Mouse (Mus musculus): ENCODE measurements around the gene Psmd12. TPM values are rescaled to one million over a fixed set of nuclear protein-coding genes. Genes with fewer than 3 reads are reported as not detected.
A peak's percentile ranks its signal among the peaks of the same experiment; 100 is the strongest.
"Not testable (repeated sequence)": the region's sequence is repeated elsewhere in the genome, so short reads cannot be mapped to it uniquely, and the experiment has no call there.

Gene Psmd12
- polyA plus RNA-seq, 1 experiment from 2014 or later, result 168 TPM

DNA sequence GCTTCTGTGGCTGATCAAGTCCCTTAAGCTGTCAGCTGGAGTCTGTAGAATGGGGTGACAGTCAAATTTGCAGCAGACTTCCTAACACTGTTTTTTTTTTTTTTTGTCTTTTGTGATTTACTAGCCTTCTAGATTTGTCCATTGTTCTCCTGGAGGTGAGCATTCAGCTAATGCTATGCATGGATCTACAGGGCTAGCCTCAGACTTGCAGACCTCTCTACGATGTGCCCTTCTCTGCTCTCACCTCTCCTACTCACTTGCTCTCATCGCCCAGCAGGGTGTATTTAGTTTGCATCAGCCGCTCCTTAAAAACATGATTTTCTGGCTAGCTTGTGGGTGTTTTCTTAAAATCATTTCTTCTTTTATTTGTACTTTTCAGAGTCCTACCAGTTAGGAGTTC lies 5.1 kb downstream of the Psmd12 start:
- no peak overlapping the region for H3K27ac ChIP-seq
- WGBS, result 91% methylated on average over 3 of the region's 3 CpGs
- ATAC-seq, result no peak

DNA sequence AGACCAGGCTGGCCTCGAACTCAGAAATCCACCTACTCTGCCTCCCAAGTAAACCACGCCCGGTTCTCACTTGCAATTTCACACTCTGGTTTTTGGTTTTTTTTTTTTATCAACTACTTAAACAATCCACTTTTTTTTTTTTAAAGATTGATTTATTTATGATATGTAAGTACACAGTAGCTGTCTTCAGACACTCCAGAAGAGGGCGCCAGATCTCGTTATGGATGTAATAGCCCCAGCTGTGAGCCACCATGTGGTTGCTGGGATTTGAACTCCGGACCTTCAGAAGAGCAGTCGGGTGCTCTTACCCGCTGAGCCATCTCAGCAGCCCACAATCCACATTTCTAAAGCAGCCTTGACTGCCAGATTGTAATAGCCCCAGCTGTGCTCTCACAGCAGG lies 23.5 kb downstream of the Psmd12 start:
- H3K9ac ChIP-seq, result no peak overlapping the region
- H3K36me3 ChIP-seq, result peaks cover 10% of the 10 kb centered on the region; the same call in 1 of the 2 replicates
- H3K9me3 ChIP-seq, result no peaks in the 10 kb centered on the region
- no peaks in the 10 kb centered on the region for H3K4me1 ChIP-seq (replicated peaks)
- no peak overlapping the region for H3K4me3 ChIP-seq (replicated peaks)
- H3K4me2 ChIP-seq (replicated peaks), result no peak overlapping the region
- no peak for ATAC-seq
- H3K27ac ChIP-seq, result no peak overlapping the region
- 81% methylated on average over 8 of the region's 8 CpGs for WGBS
- no peaks in the 10 kb centered on the region for H3K27me3 ChIP-seq (replicated peaks)

More for the DNA sequence above, 5.1 kb downstream of the Psmd12 start:
- H3K4me1 ChIP-seq (replicated peaks), result peaks cover 13% of the 10 kb centered on the region
- no peaks in the 10 kb centered on the region for H3K27me3 ChIP-seq (replicated peaks)
- no peak overlapping the region for H3K9ac ChIP-seq
- no peak overlapping the region for H3K4me2 ChIP-seq (replicated peaks)
- peaks cover 19% of the 10 kb centered on the region for H3K36me3 ChIP-seq
- H3K9me3 ChIP-seq, result no peaks in the 10 kb centered on the region
- H3K4me3 ChIP-seq (replicated peaks), result no peak overlapping the region

DNA sequence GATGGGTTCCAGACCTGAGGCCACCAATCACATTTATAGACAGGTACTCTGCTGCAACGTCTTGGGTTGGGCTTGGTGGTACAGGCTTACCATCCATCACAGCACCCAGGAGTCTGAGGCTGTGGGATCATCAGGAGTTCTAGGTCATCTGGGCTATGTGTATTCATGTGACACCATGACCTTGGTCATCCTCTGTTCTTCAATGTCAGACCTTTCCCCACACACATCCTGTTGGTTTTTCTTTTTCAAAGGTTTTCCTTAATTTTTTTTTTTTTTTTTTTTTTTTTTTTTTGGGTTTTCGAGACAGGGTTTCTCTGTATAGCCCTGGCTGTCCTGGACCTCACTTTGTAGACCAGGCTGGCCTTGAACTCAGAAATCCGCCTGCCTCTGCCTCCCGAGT lies 25.1 kb downstream of the Psmd12 start:
- WGBS, result 88% methylated on average over 3 of the region's 4 CpGs
- not testable (repeated sequence) for ATAC-seq, H3K27ac ChIP-seq

DNA sequence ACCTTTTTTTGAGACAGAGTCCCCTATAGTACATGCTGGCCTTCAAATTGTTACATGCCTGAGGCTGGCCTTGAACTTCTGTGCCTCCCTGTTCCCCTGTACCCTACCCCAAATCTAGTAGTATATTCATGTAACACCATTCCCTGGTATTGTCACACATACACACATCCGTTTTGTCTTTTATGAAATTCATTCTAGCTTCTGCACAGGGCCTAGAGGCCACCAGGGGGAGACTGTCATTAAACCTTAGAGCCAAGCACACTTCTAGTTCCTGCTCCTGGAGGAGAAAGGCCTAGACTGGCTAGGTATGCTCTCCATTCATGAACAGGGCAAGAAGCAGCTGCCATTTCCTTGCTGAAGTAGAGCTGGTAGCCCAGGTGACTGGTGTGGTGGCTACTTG lies 27.0 kb downstream of the Psmd12 start:
- Histone ChIP-seq H3K27ac (no peak overlapping the region), H3K27me3 (replicated peaks) (no peaks in the 10 kb centered on the region), H3K9ac (no peak overlapping the region), H3K4me2 (replicated peaks) (no peak overlapping the region), H3K4me3 (replicated peaks) (no peak overlapping the region), H3K4me1 (replicated peaks) (peaks cover 6% of the 10 kb centered on the region; the same call in 1 of the 2 replicates), H3K9me3 (no peaks in the 10 kb centered on the region), H3K36me3 (no peaks in the 10 kb centered on the region)
- ATAC-seq, result no peak
- WGBS, result 67% methylated on average over 1 of the region's 1 CpGs

More for the DNA sequence above, 25.1 kb downstream of the Psmd12 start:
- not testable (repeated sequence) for H3K4me1 ChIP-seq (replicated peaks); H3K36me3 ChIP-seq; H3K27me3 ChIP-seq (replicated peaks); H3K4me2 ChIP-seq (replicated peaks); H3K9ac ChIP-seq; H3K4me3 ChIP-seq (replicated peaks); H3K9me3 ChIP-seq

DNA sequence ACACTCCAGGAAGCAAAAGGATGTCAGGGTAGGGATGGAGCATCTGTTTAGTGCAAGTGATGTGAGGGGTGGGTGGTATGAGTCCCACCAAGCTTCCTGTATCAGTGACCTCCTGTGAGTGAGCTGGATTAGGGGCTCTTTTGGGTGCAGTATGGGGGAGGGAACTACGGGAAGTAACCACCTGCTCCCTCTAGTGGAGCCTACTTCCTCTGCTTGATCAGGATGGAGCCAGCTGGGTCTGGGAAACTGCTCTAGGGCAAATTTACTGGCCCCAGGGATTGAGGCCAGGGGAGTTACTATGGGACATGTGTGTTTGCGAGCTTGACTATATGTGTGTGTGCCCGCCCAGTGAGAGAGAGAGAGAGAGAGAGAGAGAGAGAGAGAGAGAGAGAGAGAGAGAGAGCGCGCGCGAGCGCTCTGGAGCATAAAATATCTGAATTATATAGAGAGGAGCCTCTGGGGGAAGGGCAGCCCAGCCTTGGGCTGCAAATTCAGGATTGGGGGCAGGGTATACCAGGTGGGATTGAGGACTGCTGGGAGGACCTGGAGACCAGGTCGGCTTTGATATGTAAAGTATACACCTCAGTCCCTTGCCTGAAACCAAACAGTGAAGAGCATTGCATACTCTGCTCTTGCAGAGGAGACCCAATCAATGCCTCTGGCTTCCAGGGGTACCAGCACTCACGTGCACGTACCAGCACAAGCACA lies 30.5 kb downstream of the Psmd12 start:
- no peaks in the 10 kb centered on the region for H3K27me3 ChIP-seq (replicated peaks)
- no peak overlapping the region for H3K27ac ChIP-seq
- peaks cover 6% of the 10 kb centered on the region; the same call in 1 of the 2 replicates for H3K4me1 ChIP-seq (replicated peaks)
- no peaks in the 10 kb centered on the region for H3K36me3 ChIP-seq
- no peaks in the 10 kb centered on the region for H3K9me3 ChIP-seq
- H3K4me3 ChIP-seq (replicated peaks), result no peak overlapping the region
- peak; percentile 31 for ATAC-seq
- no peak overlapping the region for H3K4me2 ChIP-seq (replicated peaks)
- H3K9ac ChIP-seq, result no peak overlapping the region
- 21% methylated on average over 11 of the region's 11 CpGs for WGBS

DNA sequence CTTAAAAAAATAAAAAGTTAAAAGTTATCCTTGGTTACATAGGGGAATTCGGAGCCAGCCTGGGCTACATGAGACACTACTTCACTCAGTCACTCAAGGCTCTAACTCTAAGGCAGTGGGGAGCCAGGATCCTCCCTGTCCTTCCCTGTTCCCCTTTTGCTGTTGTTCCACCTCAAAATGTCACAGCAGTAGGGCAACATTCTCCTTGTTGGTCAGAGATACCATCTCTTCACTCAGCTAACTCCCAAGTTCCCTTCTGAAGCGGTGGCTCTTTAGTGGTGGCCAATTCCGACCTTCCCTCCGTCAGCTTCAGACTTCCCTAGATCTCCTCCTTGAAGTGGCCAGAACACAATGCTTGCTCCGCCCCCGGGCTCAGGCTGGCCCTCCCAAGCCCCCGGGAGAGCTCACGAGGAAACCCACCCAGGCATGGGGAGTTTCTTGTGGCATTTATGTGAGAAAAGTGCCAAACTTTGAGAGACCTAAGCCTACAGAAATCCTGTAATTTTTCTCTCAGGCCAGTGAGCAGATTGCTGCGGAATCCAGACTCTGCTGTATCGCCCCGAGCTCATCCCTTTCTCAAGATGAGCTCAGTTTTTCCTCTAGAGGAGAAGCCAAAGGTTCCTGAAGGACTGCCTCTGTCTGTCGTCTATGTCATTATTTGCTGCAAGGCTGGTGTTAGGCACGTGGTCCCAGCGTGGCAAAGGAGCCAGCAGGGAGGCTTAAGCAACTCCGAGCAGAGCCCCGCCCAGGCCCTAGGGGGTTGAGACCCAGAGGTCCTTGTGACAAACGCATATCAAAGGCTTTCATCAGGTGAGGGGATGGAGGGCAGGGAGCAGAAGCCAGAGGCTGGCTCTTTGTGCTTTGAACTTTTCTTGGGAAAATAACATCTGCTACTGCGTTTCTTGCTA lies 31.3 kb downstream of the Psmd12 start:
- peak; percentile 68 for ATAC-seq

DNA sequence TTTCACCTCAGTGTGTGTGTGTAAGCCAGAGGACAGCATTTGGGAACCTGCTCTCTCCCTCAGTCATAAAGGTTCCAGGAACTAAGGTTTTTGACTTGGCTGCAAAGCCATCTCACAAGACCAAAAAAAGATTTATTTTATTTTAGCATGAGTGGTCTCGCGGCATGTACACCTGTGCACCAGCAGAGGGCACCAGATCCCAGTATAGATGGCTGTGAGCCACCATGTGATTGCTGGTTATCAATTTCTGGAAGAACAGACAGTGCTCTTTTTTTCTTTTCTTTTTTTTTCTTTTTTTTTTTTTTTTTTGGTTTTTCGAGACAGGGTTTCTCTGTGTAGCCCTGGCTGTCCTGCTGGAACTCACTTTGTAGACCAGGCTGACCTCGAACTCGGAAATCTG lies 32.7 kb downstream of the Psmd12 start:
- not testable (repeated sequence) for H3K4me1 ChIP-seq (replicated peaks); H3K36me3 ChIP-seq; H3K9me3 ChIP-seq; H3K27me3 ChIP-seq (replicated peaks); H3K4me2 ChIP-seq (replicated peaks); ATAC-seq; H3K9ac ChIP-seq; H3K4me3 ChIP-seq (replicated peaks); H3K27ac ChIP-seq
- WGBS, result 41% methylated on average over 5 of the region's 5 CpGs

More for the DNA sequence above, 31.3 kb downstream of the Psmd12 start:
- H3K36me3 ChIP-seq, result no peaks in the 10 kb centered on the region
- no peak overlapping the region for H3K9ac ChIP-seq
- no peak overlapping the region for H3K27ac ChIP-seq
- no peaks in the 10 kb centered on the region for H3K9me3 ChIP-seq
- H3K4me2 ChIP-seq (replicated peaks), result peak overlapping the region; percentile 56
- no peaks in the 10 kb centered on the region for H3K27me3 ChIP-seq (replicated peaks)
- 8% methylated on average over 18 of the region's 18 CpGs for WGBS
- H3K4me3 ChIP-seq (replicated peaks), result 0 out of 2 replicates have a peak overlapping the region, but pooled peaks have one; percentile 10
- peaks cover 6% of the 10 kb centered on the region; the same call in 1 of the 2 replicates for H3K4me1 ChIP-seq (replicated peaks)

DNA sequence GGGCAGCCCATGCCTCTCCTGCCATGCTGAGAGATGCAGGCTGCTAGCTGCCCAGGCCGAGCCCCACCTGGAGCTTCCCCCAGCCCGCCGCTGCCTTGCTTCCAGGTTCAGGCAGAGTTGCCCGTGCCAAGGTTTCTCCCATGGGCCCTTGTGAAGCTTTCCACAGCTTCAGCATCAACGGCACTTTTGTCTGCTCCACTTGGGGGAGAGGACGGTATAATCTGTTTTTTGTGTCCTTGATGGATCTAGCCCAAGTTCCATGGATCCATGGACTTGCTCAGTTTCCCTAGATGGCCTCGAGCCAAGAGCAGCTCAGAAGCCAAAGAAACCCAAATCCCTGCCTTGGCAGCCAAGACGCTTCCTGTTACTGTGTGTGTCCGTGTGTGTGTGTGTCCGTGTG lies 33.8 kb downstream of the Psmd12 start:
- no peaks in the 10 kb centered on the region for H3K27me3 ChIP-seq (replicated peaks)
- H3K4me2 ChIP-seq (replicated peaks), result no peak overlapping the region
- H3K9ac ChIP-seq, result no peak overlapping the region
- H3K4me1 ChIP-seq (replicated peaks), result peaks cover 6% of the 10 kb centered on the region; the same call in 1 of the 2 replicates
- H3K9me3 ChIP-seq, result no peaks in the 10 kb centered on the region
- no peak for ATAC-seq
- H3K4me3 ChIP-seq (replicated peaks), result no peak overlapping the region
- H3K36me3 ChIP-seq, result no peaks in the 10 kb centered on the region
- H3K27ac ChIP-seq, result no peak overlapping the region
- WGBS, result 66% methylated on average over 10 of the region's 10 CpGs

DNA sequence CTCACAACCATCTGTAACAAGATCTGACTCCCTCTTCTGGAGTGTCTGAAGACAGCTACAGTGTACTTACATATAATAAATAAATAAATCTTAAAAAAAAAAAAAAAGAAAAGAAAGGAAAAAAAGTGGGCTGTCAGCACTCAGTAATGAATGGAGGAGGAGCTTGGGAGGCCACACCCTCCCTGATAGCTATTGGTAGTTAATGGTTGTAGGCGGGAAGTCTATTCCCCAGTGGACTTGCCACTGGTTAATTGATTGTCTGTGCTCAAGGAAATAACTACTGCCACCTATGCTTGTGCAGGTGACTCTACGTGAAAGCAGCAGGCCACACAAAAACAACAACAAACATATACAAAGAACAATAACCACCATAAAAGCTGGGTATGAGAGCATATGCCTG lies 37.1 kb downstream of the Psmd12 start:
- H3K4me3 ChIP-seq (replicated peaks), result no peak overlapping the region
- no peak overlapping the region for H3K9ac ChIP-seq
- no peak overlapping the region for H3K4me2 ChIP-seq (replicated peaks)
- no peaks in the 10 kb centered on the region for H3K36me3 ChIP-seq
- ATAC-seq, result no peak
- H3K27me3 ChIP-seq (replicated peaks), result no peaks in the 10 kb centered on the region
- H3K9me3 ChIP-seq, result no peaks in the 10 kb centered on the region
- H3K27ac ChIP-seq, result no peak overlapping the region
- no peaks in the 10 kb centered on the region for H3K4me1 ChIP-seq (replicated peaks)
- WGBS, result 84% methylated on average over 2 of the region's 2 CpGs

DNA sequence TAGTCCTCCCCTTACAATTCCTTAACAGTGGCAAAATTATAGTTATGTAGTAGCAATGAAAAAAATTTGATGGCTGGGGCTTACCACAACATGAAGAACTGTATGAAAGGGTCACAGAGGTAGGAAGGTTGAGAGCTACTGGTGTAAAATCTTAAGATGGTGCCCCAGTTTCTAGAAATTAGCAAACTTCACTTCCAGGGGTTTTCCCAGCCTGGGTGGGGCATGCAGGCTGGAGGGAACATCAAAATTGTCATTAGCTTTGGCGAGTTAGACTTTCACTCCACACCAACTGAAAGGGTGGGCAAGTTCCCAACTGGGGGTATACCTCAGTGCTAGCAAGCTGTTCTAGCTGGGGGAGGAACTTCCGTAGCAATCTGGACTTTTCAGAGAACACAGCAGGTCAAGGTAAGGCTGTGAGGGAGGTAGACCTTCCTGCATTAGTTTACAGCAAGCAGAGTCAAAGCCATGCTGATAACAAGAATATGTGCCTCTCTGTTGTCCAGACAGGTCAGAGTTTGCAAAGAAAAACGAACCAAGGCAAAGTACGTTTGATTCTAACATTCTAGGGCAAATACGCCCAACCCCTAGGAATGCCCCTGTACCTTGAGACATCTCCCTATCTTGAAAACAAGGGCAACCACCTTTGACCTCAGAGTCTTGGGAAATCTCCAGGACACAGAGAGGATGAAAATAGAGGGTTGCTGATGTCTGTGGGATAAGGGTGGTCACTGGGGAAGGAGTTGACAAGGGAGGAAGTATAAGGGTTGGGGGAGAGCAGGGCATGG lies 39.6 kb downstream of the Psmd12 start:
- peak; percentile 34; the same call in 1 of the 2 replicates for ATAC-seq
- Histone ChIP-seq H3K27ac (no peak overlapping the region), H3K4me1 (replicated peaks) (no peaks in the 10 kb centered on the region), H3K27me3 (replicated peaks) (no peaks in the 10 kb centered on the region), H3K9ac (no peak overlapping the region), H3K4me2 (replicated peaks) (no peak overlapping the region), H3K36me3 (no peaks in the 10 kb centered on the region), H3K9me3 (no peaks in the 10 kb centered on the region), H3K4me3 (replicated peaks) (no peak overlapping the region)
- WGBS, result 54% methylated on average over 5 of the region's 5 CpGs

DNA sequence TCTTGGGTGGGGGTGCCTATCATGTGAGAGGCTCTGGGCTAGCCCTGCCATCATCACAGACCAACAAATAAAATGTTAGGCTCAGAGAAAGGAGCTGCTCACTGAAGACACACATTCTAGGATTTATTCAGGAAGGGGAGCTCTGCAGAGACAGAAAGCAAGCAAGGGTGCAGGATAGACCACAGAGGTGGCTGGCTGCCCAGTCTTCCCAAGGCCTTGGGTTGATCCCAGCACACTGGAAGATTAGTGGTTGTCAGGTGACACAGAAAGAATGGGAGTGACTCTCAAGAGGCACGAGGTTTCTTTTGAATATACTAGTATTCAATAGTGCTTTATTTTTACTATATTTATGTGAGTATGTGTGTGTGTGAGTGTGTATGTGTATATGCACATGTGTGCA lies 41.9 kb downstream of the Psmd12 start:
- H3K27me3 ChIP-seq (replicated peaks), result no peaks in the 10 kb centered on the region
- H3K27ac ChIP-seq, result no peak overlapping the region
- H3K9me3 ChIP-seq, result no peaks in the 10 kb centered on the region
- no peaks in the 10 kb centered on the region for H3K36me3 ChIP-seq
- 71% methylated on average over 1 of the region's 1 CpGs for WGBS
- H3K4me3 ChIP-seq (replicated peaks), result no peak overlapping the region
- no peak for ATAC-seq
- H3K4me1 ChIP-seq (replicated peaks), result no peaks in the 10 kb centered on the region
- no peak overlapping the region for H3K9ac ChIP-seq
- no peak overlapping the region for H3K4me2 ChIP-seq (replicated peaks)

DNA sequence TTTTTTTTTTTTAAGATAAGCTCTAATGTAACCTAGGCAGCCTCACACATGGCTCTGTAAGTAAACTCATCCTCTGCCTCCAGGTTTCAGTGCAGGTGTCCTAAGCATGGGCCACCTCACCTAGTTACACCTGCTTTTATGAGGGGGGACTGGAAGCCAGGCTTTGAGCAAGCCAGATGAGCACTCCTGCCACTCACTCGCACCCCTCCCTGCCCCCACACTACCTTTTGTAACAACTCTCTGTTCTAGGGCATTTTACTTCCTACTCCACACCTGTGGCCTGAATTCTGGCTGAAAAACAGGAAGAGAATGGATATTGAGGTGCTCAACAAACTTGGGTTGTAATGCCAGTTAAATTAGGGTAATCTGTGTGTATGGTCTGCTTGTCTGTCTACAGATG lies 45.7 kb downstream of the Psmd12 start:
- Histone ChIP-seq H3K4me1 (replicated peaks) (no peaks in the 10 kb centered on the region), H3K9me3 (no peaks in the 10 kb centered on the region), H3K4me3 (replicated peaks) (no peak overlapping the region), H3K4me2 (replicated peaks) (no peak overlapping the region), H3K27ac (no peak overlapping the region), H3K9ac (no peak overlapping the region), H3K36me3 (no peaks in the 10 kb centered on the region), H3K27me3 (replicated peaks) (no peaks in the 10 kb centered on the region)
- ATAC-seq, result no peak
- 85% methylated on average over 1 of the region's 1 CpGs for whole genome bisulfite sequencing

All from intestine, embryonic 15.5 days (tissue).